Mouse (Mus musculus) embryonic facial prominence, embryonic 11.5 days (tissue): ENCODE results near the gene Lix1. TPM values are rescaled to one million over a fixed set of nuclear protein-coding genes. Genes with fewer than 3 reads are reported as not detected.
"Not testable (repeated sequence)": the region's sequence is repeated elsewhere in the genome, so short reads cannot be mapped to it uniquely, and the experiment has no call there.

Experiments
- ATAC-seq: fragments of 200-750 bp; cut with Nextera tagmentation; replicated peaks from 2 replicates; pipeline ENCODE4 v1.8.0; 2017; ENCODE audit warnings: low read depth; ENCODE audit not compliant: insufficient number of reproducible peaks, low FRiP score, low TSS enrichment
- DNase-seq: peaks from one replicate; pipeline ENCODE4 v3.0.0-alpha.2; 2015; ENCODE audit warnings: low spot score
- H3K27ac ChIP-seq: fragments of 300-500 bp; sonication (generic); replicated peaks from 2 replicates; pipeline ENCODE4 v1.5.1; 2014; ENCODE audit warnings: mild to moderate bottlenecking, low read depth, low read length, control low read depth
- H3K27me3 ChIP-seq: fragments of 300-500 bp; sonication (generic); 2 replicates; pipeline ENCODE4 v1.6.1; 2014; ENCODE audit warnings: mild to moderate bottlenecking, low read length, moderate library complexity, mixed read lengths; ENCODE audit not compliant: control insufficient read depth, insufficient read depth
- H3K36me3 ChIP-seq: fragments of 300-500 bp; sonication (generic); replicated peaks from 2 replicates; pipeline ENCODE4 v1.6.1; 2014; ENCODE audit warnings: low read depth, mild to moderate bottlenecking, low read length, moderate library complexity, mixed read lengths; ENCODE audit not compliant: control insufficient read depth, insufficient read depth
- H3K4me1 ChIP-seq: fragments of 300-500 bp; sonication (generic); 2 replicates; pipeline ENCODE4 v1.6.1; 2014; ENCODE audit warnings: low read length, mixed read lengths; ENCODE audit not compliant: control insufficient read depth, insufficient read depth
- H3K4me2 ChIP-seq: fragments of 300-500 bp; sonication (generic); 2 replicates; pipeline ENCODE4 v1.6.1; 2014; ENCODE audit warnings: low read depth, mild to moderate bottlenecking, control low read depth, low read length, moderate library complexity
- H3K4me3 ChIP-seq: fragments of 300-500 bp; sonication (generic); 2 replicates; pipeline ENCODE4 v1.5.1; 2014; ENCODE audit warnings: low read depth, low read length, control low read depth
- H3K9ac ChIP-seq: fragments of 300-500 bp; sonication (generic); replicated peaks from 2 replicates; pipeline ENCODE4 v1.6.1; 2014; ENCODE audit warnings: mild to moderate bottlenecking, control low read depth, low read length
- H3K9me3 ChIP-seq: fragments of 300-500 bp; sonication (generic); replicated peaks from 2 replicates; pipeline ENCODE4 v1.6.1; 2016; ENCODE audit warnings: mild to moderate bottlenecking, low read length, inconsistent platforms, mixed read lengths; ENCODE audit not compliant: control insufficient read depth
- WGBS: fragments of 180-500 bp; shearing (Covaris S2); extraction: QIAGEN DNeasy Blood & Tissue Kit; methylation state at CpG from one replicate; pipeline ENCODE4 v1.1.7; 2014; 5-methylcytosine and 5-hydroxymethylcytosine counted together
- polyA plus RNA-seq: library from polyadenylated mRNA; unstranded; fragments of >200 nt; fragmentation: Nextera tagmentation; extraction: Ambion mirVana; gene quantifications from 2 replicates; pipeline ENCODE4 v1.2.1, GENCODE M21; 2014

The Lix1 gene
- polyA plus RNA-seq, 1 experiment from 2014 or later = 69.2 TPM

DNA sequence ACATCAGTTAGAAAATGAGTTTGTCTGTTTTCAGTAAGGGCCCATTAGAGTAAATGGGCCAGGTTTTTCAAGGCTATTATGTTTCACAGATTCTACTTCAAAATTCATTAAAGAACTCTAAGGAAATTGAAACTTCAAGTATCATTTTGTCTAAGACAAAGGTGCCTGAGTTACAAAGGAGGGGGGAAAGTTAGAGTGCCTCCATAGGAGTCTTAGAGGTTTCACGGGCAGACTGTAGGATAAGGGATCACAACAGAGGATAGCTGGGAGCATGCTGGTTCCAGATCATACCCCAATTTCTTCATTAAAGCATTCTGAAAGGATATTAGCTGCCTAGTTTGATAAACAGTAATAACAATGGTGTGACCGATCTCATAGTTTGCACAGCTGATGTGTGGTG lies 83.3 kb downstream of the Lix1 start:
- H3K4me2 ChIP-seq = no peak overlapping the region
- no peak overlapping the region for H3K4me3 ChIP-seq
- no peaks in the 10 kb centered on the region for H3K9me3 ChIP-seq
- no peaks in the 10 kb centered on the region for H3K27me3 ChIP-seq
- H3K27ac ChIP-seq = no peak overlapping the region
- DNase-seq (no peak), ATAC-seq (no peak)
- no peaks in the 10 kb centered on the region for H3K4me1 ChIP-seq
- 42% methylated on average over 2 of the region's 2 CpGs for WGBS
- H3K36me3 ChIP-seq = no peaks in the 10 kb centered on the region
- H3K9ac ChIP-seq = no peak overlapping the region

- no peaks in the 10 kb centered on the region for H3K4me1 ChIP-seq
- H3K4me2 ChIP-seq = peak overlapping the region; percentile 17
- H3K27ac ChIP-seq = peak overlapping the region; percentile 84
- DNase-seq (peak; percentile 93), ATAC-seq (peak; percentile 96)
- H3K9me3 ChIP-seq = no peaks in the 10 kb centered on the region
- H3K9ac ChIP-seq = no peak overlapping the region
- no peak overlapping the region for H3K4me3 ChIP-seq
- WGBS = 26% methylated on average over 14 of the region's 15 CpGs
- no peaks in the 10 kb centered on the region for H3K27me3 ChIP-seq
- no peaks in the 10 kb centered on the region for H3K36me3 ChIP-seq
These were observed 88.5 kb downstream of the Lix1 start for GRCm38 (mm10) chr17:17490820-17491621.

DNA sequence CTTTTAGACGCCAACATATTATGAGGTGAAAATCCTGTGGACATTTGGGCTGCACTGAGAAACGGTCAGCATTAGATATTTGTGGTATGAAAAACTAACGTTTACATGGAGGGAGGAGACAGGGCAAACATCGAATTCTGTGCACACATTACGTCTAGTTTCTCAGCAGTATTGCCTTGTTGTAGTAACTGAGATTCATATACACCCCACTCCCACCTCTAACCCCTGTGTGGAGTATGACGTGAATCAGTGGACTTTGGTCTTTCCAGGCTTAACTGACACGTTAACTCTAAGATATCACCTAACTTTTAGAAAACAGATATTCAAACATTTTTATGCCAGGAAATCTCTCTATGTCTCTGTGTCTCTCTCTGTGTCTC lies 89.1 kb downstream of the Lix1 start:
- H3K4me2 ChIP-seq = peak overlapping the region; percentile 17
- no peaks in the 10 kb centered on the region for H3K9me3 ChIP-seq
- H3K27me3 ChIP-seq = no peaks in the 10 kb centered on the region
- WGBS = 31% methylated on average over 7 of the region's 7 CpGs
- H3K9ac ChIP-seq = no peak overlapping the region
- peak overlapping the region; percentile 84; the same call in 1 of the 2 replicates for H3K27ac ChIP-seq
- no peaks in the 10 kb centered on the region for H3K36me3 ChIP-seq
- ATAC-seq (peak; percentile 40), DNase-seq (no peak)
- H3K4me3 ChIP-seq = no peak overlapping the region
- H3K4me1 ChIP-seq = no peaks in the 10 kb centered on the region

- ATAC-seq = no peak
These were observed 89.6 kb downstream of the Lix1 start for GRCm38 (mm10) chr17:17492116-17492515.

DNA sequence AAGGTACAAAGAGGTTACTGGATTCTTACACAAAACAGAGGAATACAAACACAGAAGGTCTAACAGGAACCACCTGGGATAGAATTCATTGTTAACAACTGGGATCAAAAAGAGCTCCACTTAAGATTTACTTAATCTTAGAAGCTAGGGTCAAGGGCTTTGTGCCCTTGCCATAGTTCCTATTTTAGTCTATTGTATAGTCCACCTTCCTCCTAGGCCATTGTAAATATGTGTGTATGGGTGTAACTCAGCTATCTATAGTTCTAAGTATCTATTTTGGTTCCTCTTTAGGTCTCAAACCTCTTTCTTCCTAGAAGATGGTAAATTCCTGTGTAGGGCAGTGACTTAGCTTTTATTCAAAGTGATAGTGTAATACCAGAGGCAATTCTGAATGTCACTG lies 93.8 kb downstream of the Lix1 start:
- H3K4me2 ChIP-seq, H3K4me3 ChIP-seq, H3K4me1 ChIP-seq, H3K27ac ChIP-seq, DNase-seq, H3K27me3 ChIP-seq, H3K9me3 ChIP-seq, ATAC-seq, H3K9ac ChIP-seq, H3K36me3 ChIP-seq: not testable (repeated sequence)

More at GRCm38 (mm10) chr17:17492116-17492515, 89.6 kb downstream of the Lix1 start:
- Histone ChIP-seq H3K4me1 (no peaks in the 10 kb centered on the region), H3K4me2 (no peak overlapping the region), H3K27ac (peak overlapping the region; percentile 84), H3K4me3 (no peak overlapping the region), H3K27me3 (no peaks in the 10 kb centered on the region), H3K9ac (no peak overlapping the region), H3K36me3 (no peaks in the 10 kb centered on the region), H3K9me3 (no peaks in the 10 kb centered on the region)
- WGBS = 70% methylated on average over 8 of the region's 8 CpGs
- peak; percentile 19 for DNase-seq

- H3K4me3 ChIP-seq = no peak overlapping the region
- no peak overlapping the region for H3K4me2 ChIP-seq
- 92% methylated on average over 7 of the region's 7 CpGs for WGBS
- ATAC-seq = no peak
- H3K36me3 ChIP-seq = no peaks in the 10 kb centered on the region
- no peaks in the 10 kb centered on the region for H3K9me3 ChIP-seq
- no peaks in the 10 kb centered on the region; the same call in 1 of the 2 replicates for H3K4me1 ChIP-seq
- no peak overlapping the region for H3K9ac ChIP-seq
- no peaks in the 10 kb centered on the region for H3K27me3 ChIP-seq
- no peak overlapping the region for H3K27ac ChIP-seq
- no peak for DNase-seq
These were observed 94.3 kb downstream of the Lix1 start for GRCm38 (mm10) chr17:17496730-17497129.

GRCm38 (mm10) chr17:17498848-17499247 lies 96.4 kb downstream of the Lix1 start:
- Histone ChIP-seq H3K4me3 (no peak overlapping the region), H3K4me1 (no peaks in the 10 kb centered on the region; the same call in 1 of the 2 replicates), H3K27ac (0 out of 2 replicates have a peak overlapping the region, but pooled peaks have one; percentile 28), H3K36me3 (no peaks in the 10 kb centered on the region), H3K9ac (no peak overlapping the region), H3K9me3 (no peaks in the 10 kb centered on the region), H3K27me3 (no peaks in the 10 kb centered on the region), H3K4me2 (no peak overlapping the region)
- ATAC-seq = no peak
- DNase-seq = peak; percentile 78
- WGBS = 33% methylated on average over 1 of the region's 1 CpGs

DNA sequence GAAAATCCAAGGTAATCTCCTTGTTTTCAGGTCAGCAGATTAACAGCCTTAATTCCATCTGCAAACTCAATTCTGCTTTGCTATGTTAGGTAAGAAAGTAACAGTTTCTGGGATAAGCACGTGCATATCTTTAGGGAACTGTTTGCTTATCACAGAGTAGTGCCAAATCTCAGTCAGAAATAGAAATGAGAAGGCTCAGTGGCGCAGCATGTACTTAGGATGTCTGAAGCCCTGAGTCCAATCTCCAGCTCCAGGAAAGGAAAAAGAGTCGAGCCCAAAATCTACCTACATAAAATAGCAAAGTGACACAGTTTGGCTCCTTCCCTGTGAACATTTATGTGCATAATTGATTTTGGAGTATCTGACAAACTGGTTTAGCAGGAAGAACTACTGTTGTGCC lies 96.8 kb downstream of the Lix1 start:
- peak overlapping the region; percentile 28; the same call in 1 of the 2 replicates for H3K27ac ChIP-seq
- H3K9ac ChIP-seq = no peak overlapping the region
- no peaks in the 10 kb centered on the region; the same call in 1 of the 2 replicates for H3K4me1 ChIP-seq
- no peak for DNase-seq
- no peak for ATAC-seq
- no peaks in the 10 kb centered on the region for H3K27me3 ChIP-seq
- no peaks in the 10 kb centered on the region for H3K9me3 ChIP-seq
- H3K36me3 ChIP-seq = no peaks in the 10 kb centered on the region
- H3K4me3 ChIP-seq = no peak overlapping the region
- WGBS = 64% methylated on average over 3 of the region's 3 CpGs
- H3K4me2 ChIP-seq = no peak overlapping the region
